Comparison of ENCODE assay signal across 14 mouse cellular contexts in the genomic region with DNA sequence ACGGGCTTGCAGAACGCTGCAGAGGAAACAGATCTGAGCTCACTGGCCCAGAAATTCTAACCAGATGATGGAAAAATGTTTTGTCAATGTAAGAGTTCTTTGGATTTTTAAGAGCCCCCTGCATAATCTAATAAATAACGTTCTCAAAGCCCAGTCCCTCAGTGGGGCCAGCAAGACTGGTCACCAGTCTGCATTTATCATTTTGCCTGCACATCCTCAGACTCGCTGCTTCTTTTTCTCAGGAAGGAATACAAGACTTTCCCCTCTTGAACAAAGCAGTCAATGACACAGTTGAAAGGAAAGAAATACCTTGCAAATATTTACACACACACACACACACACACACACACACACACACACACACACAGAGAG.
DNase-seq lines count a peak whose midpoint lies in the region; ATAC-seq and TF ChIP-seq lines count a peak whose summit lies in the region.
"Had no signal": no experiment of that assay in that cellular context is flagged by ENCODE, and none has a peak within 500 bp of the region (broad histone marks: within the 10 kb centered on the region; RNA-seq: fewer than 3 reads in every experiment).

No protein-coding gene starts in this region.

- intact Hi-C loops in gastrocnemius, adult 2 months (cut with DNase I) = no loop called here

- 68% methylated on average over 4 of the region's 4 CpGs for WGBS in midbrain, embryonic 10.5 days
- 58% methylated on average over 4 of the region's 4 CpGs for WGBS in midbrain, embryonic 13.5 days
- 51% methylated on average over 4 of the region's 4 CpGs for WGBS in hindbrain, embryonic 15.5 days
- WGBS in limb, embryonic 15.5 days = 19% methylated on average over 4 of the region's 4 CpGs

- H3K36me3 ChIP-seq in midbrain, embryonic 10.5 days = no peaks in the 10 kb centered on the region
- H3K36me3 ChIP-seq in midbrain, embryonic 13.5 days = no peaks in the 10 kb centered on the region
- H3K36me3 ChIP-seq in hindbrain, embryonic 15.5 days = no peaks in the 10 kb centered on the region
- H3K36me3 ChIP-seq in limb, embryonic 15.5 days = no peaks in the 10 kb centered on the region
- H3K36me3 ChIP-seq: heart, embryonic 15.5 days; neural tube, embryonic 15.5 days had no signal

- H3K4me3 ChIP-seq in gastrocnemius, adult 2 months = no peak overlapping the region
- no peak overlapping the region for H3K4me3 ChIP-seq in midbrain, embryonic 10.5 days
- H3K4me3 ChIP-seq in midbrain, embryonic 13.5 days (replicated peaks) = no peak overlapping the region
- no peak overlapping the region for H3K4me3 ChIP-seq in hindbrain, embryonic 15.5 days
- H3K4me3 ChIP-seq in limb, embryonic 15.5 days = no peak overlapping the region
- H3K4me3 ChIP-seq: forebrain, embryonic 13.5 days; heart, embryonic 15.5 days; neural tube, embryonic 15.5 days had no signal

- peak overlapping the region; percentile 12 for H3K27ac ChIP-seq in gastrocnemius, adult 2 months
- H3K27ac ChIP-seq in midbrain, embryonic 10.5 days (replicated peaks) = 0 out of 2 replicates have a peak overlapping the region, but pooled peaks have one; percentile 17
- no peak overlapping the region for H3K27ac ChIP-seq in midbrain, embryonic 13.5 days
- peak overlapping the region; percentile 56; the same call in 1 of the 2 replicates for H3K27ac ChIP-seq in hindbrain, embryonic 15.5 days (replicated peaks)
- peak overlapping the region; percentile 89 for H3K27ac ChIP-seq in limb, embryonic 15.5 days
- H3K27ac ChIP-seq: forebrain, embryonic 13.5 days; heart, embryonic 15.5 days; neural tube, embryonic 15.5 days had no signal

- no peak overlapping the region for H3K9ac ChIP-seq in midbrain, embryonic 13.5 days (replicated peaks)
- H3K9ac ChIP-seq in hindbrain, embryonic 15.5 days = no peak overlapping the region
- H3K9ac ChIP-seq in limb, embryonic 15.5 days = no peak overlapping the region
- H3K9ac ChIP-seq: forebrain, embryonic 13.5 days; heart, embryonic 15.5 days; neural tube, embryonic 15.5 days had no signal

- H3K27me3 ChIP-seq in midbrain, embryonic 10.5 days (ENCODE audit: low read depth, poor library complexity, severe bottlenecking) = no peaks in the 10 kb centered on the region
- no peaks in the 10 kb centered on the region for H3K27me3 ChIP-seq in midbrain, embryonic 13.5 days
- no peaks in the 10 kb centered on the region for H3K27me3 ChIP-seq in hindbrain, embryonic 15.5 days
- no peaks in the 10 kb centered on the region for H3K27me3 ChIP-seq in limb, embryonic 15.5 days
- H3K27me3 ChIP-seq: forebrain, embryonic 13.5 days; heart, embryonic 15.5 days; neural tube, embryonic 15.5 days had no signal

- DNase-seq in gastrocnemius, adult 2 months = no peak
- no peak for DNase-seq in gastrocnemius, postnatal 25 days
- no peak for DNase-seq in midbrain, embryonic 10.5 days (ENCODE audit: low spot score)
- DNase-seq in thymus, postnatal 36 days = no peak
- DNase-seq in adrenal gland, postnatal 4 days (ENCODE audit: low spot score in 2 of 2) = no peak
- DNase-seq: cerebellum, adult 9-10 months; kidney, adult 9 months; spleen, adult 18-20 months had no signal

- TF ChIP-seq CTCF in gastrocnemius, adult 2 months (IDR thresholded peaks at IDR 0.05) = no peak

- H3K4me2 ChIP-seq in midbrain, embryonic 13.5 days (replicated peaks) = no peak overlapping the region
- H3K4me2 ChIP-seq in hindbrain, embryonic 15.5 days = no peak overlapping the region
- H3K4me2 ChIP-seq in limb, embryonic 15.5 days = no peak overlapping the region
- H3K4me2 ChIP-seq: forebrain, embryonic 13.5 days; heart, embryonic 15.5 days; neural tube, embryonic 15.5 days had no signal

- no peak for ATAC-seq in midbrain, embryonic 13.5 days
- no peak for ATAC-seq in hindbrain, embryonic 15.5 days (ENCODE audit: low FRiP score, low read depth)
- no peak for ATAC-seq in limb, embryonic 15.5 days (ENCODE audit: insufficient number of reproducible peaks, low FRiP score, low TSS enrichment, low read depth)
- ATAC-seq: forebrain, embryonic 13.5 days had no signal

- peaks cover 7% of the 10 kb centered on the region; the same call in 1 of the 2 replicates for H3K4me1 ChIP-seq in midbrain, embryonic 10.5 days
- H3K4me1 ChIP-seq in midbrain, embryonic 13.5 days (replicated peaks) = peaks cover 9% of the 10 kb centered on the region; the same call in 1 of the 2 replicates
- H3K4me1 ChIP-seq in hindbrain, embryonic 15.5 days (replicated peaks) = peaks cover 11% of the 10 kb centered on the region
- peaks cover 23% of the 10 kb centered on the region for H3K4me1 ChIP-seq in limb, embryonic 15.5 days

- H3K9me3 ChIP-seq in midbrain, embryonic 10.5 days (replicated peaks) = no peaks in the 10 kb centered on the region; the same call in 1 of the 2 replicates
- H3K9me3 ChIP-seq in midbrain, embryonic 13.5 days = 0 out of 2 replicates have a peak, but pooled peaks cover 3% of the 10 kb centered on the region
- no peaks in the 10 kb centered on the region for H3K9me3 ChIP-seq in hindbrain, embryonic 15.5 days
- no peaks in the 10 kb centered on the region for H3K9me3 ChIP-seq in limb, embryonic 15.5 days
- H3K9me3 ChIP-seq: forebrain, embryonic 13.5 days; heart, embryonic 15.5 days; neural tube, embryonic 15.5 days had no signal
